Mouse (Mus musculus): ENCODE measurements around the gene Ptov1. TPM values are rescaled to one million over a fixed set of nuclear protein-coding genes. Genes with fewer than 3 reads are reported as not detected.

Gene Ptov1
- polyA plus RNA-seq, 1 experiment: 306 TPM

DNA sequence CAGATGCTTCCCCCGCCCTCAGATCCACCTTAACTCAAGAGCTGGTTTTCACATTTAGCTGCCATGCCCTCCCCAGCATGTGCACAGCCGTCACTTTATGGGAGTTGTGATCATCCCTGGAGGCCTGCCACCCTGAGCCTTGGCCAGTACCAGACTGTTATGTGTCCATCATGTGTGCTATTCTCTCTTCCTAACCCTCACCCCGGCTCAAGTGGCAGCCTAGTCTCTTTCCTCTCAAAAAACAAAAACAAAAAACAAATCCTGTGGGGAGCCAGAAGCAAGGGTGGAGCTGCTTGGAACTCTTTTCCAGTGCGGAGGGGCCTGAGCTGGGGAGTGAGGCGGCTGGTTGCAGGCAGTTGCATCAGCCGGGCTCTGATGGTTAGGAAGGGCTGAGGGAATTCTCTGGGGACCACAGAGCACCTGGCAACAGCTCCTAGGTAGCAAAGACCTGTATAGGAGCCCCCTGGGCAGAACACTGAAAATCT is 50.8 kb downstream of the Ptov1 start:
- TF ChIP-seq GATA1 (IDR thresholded peaks at IDR 0.05; ENCODE audit: low read length): no peak

DNA sequence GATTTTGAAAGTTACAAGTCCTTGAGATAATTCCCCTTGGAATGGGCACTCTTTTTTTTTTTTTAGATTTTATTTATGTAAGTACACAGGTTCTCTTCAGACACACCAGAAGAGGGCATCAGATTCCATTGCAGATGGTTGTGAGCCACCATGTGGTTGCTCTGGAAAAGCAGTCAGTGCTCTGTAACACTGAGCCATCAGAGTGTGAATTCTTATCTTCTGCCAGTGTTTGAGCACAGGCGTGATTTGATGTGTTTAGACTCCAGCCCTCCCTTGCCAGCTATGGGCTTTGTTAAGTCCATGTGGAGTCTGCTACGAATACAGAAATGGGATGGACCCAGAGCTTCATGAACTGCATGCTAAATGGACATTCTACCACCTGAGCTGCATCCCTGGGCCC is 51.4 kb downstream of the Ptov1 start:
- TF ChIP-seq GATA1 (IDR thresholded peaks at IDR 0.05; ENCODE audit: low read length): no peak

DNA sequence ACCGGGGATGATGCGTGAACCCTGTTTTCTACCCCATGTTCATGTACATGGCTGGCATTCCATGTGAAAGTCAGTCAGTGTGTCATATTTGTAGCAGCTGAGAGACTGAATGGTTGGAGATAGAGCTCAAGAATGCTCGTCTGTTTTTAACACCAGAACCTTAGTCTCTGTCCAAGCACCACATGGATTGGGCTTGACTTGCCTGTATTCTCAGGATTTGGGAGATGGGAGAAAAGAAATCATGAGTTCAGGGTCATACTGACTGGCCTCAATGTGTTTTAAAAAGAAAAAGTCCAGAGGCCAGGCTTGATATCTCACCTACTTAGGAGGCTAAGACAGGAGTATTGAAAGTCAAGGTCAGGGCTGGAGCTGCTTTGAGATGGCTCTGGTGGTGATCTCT is 52.1 kb downstream of the Ptov1 start:
- TF ChIP-seq GATA1 (IDR thresholded peaks at IDR 0.05; ENCODE audit: low read length): no peak

DNA sequence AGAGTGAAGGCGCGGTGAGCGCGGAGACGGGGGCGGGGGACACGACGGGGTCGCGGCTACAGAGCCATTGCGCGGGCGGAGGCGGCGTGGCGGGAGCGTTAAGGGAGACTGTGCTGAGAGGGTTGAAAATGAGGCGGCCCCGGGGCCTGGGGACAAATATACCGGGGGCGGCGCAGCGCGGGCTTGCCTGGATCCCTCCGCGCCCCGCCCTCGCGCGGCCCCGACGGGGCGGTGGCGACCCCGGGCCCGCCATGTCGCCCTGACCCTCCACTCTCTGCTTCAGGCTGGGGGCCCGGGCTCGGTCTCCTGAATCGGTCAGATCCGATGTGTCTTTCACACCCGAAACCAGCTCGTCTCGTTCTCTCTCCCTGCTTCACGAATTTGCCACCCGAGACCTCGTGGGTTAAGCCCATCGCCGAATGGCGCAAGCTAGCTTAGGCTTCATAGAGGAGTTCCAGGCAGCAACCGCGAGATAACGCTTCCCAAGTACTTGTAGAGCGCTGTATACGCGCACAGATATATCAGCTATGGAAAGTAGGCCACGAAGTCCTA is 53.0 kb downstream of the Ptov1 start, which contains the start of gene Atf5:
Gene Atf5 (minus strand): TSS at position 189 of the 552 bp plus-strand sequence.
- no peak for TF ChIP-seq GATA1 (IDR thresholded peaks at IDR 0.05; ENCODE audit: low read length)

DNA sequence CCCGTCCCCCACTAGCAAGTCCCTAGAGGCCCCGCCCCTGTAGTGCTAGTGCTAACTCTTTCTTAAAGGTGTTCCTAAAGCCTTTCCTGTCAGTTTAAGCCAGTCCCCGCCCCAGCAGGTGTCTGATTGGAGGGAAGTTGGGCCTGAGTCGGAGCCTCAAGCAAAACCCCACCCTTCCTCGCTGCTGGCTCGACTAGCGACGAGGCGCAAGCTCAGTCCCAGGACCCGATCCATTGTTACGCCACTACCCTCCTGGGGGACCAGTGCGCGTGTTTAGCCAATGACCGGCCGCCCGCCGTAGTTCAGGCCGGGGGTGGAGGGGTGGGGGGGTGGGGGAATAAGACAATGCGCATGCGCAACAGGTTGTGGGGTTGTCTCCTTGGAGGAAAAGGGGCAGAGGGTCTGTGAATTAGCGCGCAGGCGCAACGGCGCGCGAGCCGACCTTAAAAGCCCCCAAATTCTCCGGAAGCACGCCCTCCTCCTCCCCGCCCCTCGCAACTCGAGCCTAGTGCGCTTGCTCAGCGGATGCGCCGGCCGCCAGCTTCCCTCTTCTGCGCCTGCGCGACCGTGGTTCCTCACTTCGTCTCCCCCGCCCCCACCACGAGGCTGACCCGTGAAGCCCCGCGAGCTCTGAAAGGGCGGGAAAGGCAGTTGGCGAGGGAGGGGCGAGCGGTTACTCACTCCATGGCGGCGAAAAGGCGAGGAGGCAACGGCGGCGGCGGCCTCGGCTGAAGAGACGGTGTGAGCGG is 53.7 kb downstream of the Ptov1 start, which contains the start of the genes Nup62 and Il4i1:
Gene Nup62 (plus strand): TSS at position 368 of the 749 bp plus-strand sequence.
Gene Il4i1 (plus strand): TSS at position 667 of the 749 bp plus-strand sequence.
- no peak for TF ChIP-seq GATA1 (IDR thresholded peaks at IDR 0.05; ENCODE audit: low read length)

DNA sequence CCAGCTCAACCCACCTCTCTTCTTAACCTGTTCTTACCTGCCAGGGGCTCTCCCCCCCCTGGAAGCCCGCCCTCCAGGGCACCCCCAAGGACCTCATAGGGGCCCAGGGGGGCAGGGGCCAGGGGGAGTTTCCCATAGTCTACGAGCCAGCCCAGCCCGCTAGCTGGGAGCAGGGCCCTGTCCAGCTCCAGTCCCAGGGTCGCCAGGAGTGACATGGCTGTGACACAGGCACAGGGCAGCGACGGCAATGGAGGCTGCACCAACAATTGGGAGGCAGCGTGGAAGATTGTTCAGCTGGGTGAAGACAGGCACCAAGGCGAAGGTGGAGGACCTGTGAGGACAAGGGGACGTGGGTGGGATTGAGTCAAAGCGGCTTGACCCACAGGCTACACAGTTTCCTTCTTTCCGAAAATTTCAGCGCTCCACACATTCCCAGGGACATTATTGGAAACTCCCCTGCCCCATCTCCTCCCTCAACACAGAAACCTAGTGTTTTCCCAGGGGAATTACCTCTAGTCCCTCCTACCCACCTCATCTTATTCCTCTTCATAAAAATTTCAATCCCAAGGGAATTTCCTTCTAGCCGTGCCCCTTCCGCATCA is 54.5 kb downstream of the Ptov1 start:
- TF ChIP-seq GATA1 (IDR thresholded peaks at IDR 0.05; ENCODE audit: low read length): no peak

DNA sequence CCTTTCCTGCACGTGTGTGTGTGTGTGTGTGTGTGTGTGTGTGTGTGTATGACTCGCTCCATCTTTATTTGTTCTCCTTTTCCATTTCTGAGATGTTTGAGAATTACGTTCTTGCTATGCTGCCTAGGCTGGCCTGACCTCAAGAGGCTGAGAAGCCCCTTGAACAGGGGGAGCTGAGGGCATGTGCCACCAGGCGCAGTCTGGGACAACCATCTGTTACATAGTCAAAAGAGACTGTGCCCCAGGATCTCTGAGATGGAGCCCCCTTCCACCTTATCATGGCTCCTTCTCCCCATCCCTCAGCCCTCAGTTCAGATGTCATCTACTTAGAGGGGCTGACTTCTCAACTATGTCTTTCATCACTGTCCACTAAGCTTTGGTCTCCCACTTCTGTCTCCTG is 55.2 kb downstream of the Ptov1 start:
- no peak for TF ChIP-seq GATA1 (IDR thresholded peaks at IDR 0.05; ENCODE audit: low read length)

DNA sequence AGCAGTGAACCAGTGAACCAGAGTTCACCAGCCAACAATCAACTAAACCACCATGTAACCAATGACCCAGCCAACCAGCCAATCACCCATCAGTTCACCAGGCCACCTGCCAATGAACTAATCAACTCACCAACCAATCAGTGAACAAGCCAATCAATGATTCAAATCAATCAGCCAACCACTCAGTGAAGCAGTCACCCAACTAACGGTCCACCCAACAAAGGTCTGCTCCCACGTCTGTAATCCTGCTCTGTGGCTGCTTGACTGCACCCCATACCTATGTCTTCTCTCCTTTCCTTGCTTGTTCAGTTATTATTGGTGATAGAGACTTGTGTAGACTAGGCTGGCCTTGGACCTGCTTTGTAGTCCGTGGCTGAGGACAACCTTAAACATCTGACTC is 55.6 kb downstream of the Ptov1 start:
- TF ChIP-seq GATA1 (IDR thresholded peaks at IDR 0.05; ENCODE audit: low read length): no peak

Other genes with a start within 250 kb of the Ptov1 start
- 0.02 and 0.05 TPM in 2 replicates for gene Myh14, start 198.9 kb downstream of the Ptov1 start, polyA plus RNA-seq (2012)
- not detected in 2 replicates for gene Izumo2, start 161.0 kb downstream of the Ptov1 start, polyA plus RNA-seq (2012)
- 98.8 and 104 TPM in 2 replicates for gene Vrk3, start 121.4 kb downstream of the Ptov1 start, polyA plus RNA-seq (2012)
- gene Zfp473, start 118.7 kb downstream of the Ptov1 start, polyA plus RNA-seq (2012): 0.11 and 0.17 TPM in 2 replicates
- 89.3 and 290 TPM in 2 replicates for gene Nup62, start 53.7 kb downstream of the Ptov1 start, polyA plus RNA-seq (2012)
- 1.4 TPM in 2 replicates for gene Il4i1, start 53.4 kb downstream of the Ptov1 start, polyA plus RNA-seq (2012)
- gene Atf5, start 53.1 kb downstream of the Ptov1 start, polyA plus RNA-seq (2012): 545 and 546 TPM in 2 replicates
- gene Akt1s1, start 20.8 kb downstream of the Ptov1 start, polyA plus RNA-seq (2012): 873 and 930 TPM in 2 replicates
- 87.2 and 126 TPM in 2 replicates for gene Tbc1d17, start 20.7 kb downstream of the Ptov1 start, polyA plus RNA-seq (2012)
- gene Pnkp, start 12.6 kb downstream of the Ptov1 start, polyA plus RNA-seq (2012): 55.8 and 74.5 TPM in 2 replicates
- 568 and 719 TPM in 2 replicates for gene Med25, start 22.9 kb upstream of the Ptov1 start, polyA plus RNA-seq (2012)
- gene Fuz, start 26.3 kb upstream of the Ptov1 start, polyA plus RNA-seq (2012): 67.3 and 78.5 TPM in 2 replicates
- gene Ap2a1, start 59.7 kb upstream of the Ptov1 start, polyA plus RNA-seq (2012): 254 and 278 TPM in 2 replicates
- gene Tsks, start 73.4 kb upstream of the Ptov1 start, polyA plus RNA-seq (2012): 0.16 TPM in 1 of 2 replicates, not detected in the other
- gene Cpt1c, start 105.1 kb upstream of the Ptov1 start, polyA plus RNA-seq (2012): 1.2 and 1.9 TPM in 2 replicates
- gene Prmt1, start 116.8 kb upstream of the Ptov1 start, polyA plus RNA-seq (2012): 142 and 234 TPM in 2 replicates
- gene Irf3, start 127.9 kb upstream of the Ptov1 start, polyA plus RNA-seq (2012): 110 and 153 TPM in 2 replicates
- 195 and 211 TPM in 2 replicates for gene Bcl2l12, start 128.9 kb upstream of the Ptov1 start, polyA plus RNA-seq (2012)
- 347 and 406 TPM in 2 replicates for gene Scaf1, start 146.6 kb upstream of the Ptov1 start, polyA plus RNA-seq (2012)
- gene Rras, start 148.2 kb upstream of the Ptov1 start, polyA plus RNA-seq (2012): 7.8 and 9.1 TPM in 2 replicates
- 123 and 149 TPM in 2 replicates for gene Prr12, start 183.1 kb upstream of the Ptov1 start, polyA plus RNA-seq (2012)
- 160 and 205 TPM in 2 replicates for gene Nosip, start 192.6 kb upstream of the Ptov1 start, polyA plus RNA-seq (2012)
- 28.0 and 34.7 TPM in 2 replicates for gene Prrg2, start 192.9 kb upstream of the Ptov1 start, polyA plus RNA-seq (2012)
- 1.2 and 1.8 TPM in 2 replicates for gene Rcn3, start 222.4 kb upstream of the Ptov1 start, polyA plus RNA-seq (2012)
- gene Fcgrt, start 234.1 kb upstream of the Ptov1 start, polyA plus RNA-seq (2012): 0.04 TPM in 1 of 2 replicates, not detected in the other

Measured in G1E-ER4 (cell line).